Mouse (Mus musculus) urinary bladder, postnatal 4 days (tissue): Measurements from ENCODE around the gene Cpe.
"Not testable (repeated sequence)": the region's sequence is repeated elsewhere in the genome, so short reads cannot be mapped to it uniquely, and the experiment has no call there.

Experiments
- DNase-seq, 2 experiments: peaks; one replicate each; pipeline ENCODE4 v3.0.0; 2021 to 2022; ENCODE audit warnings: low spot score in 2 of 2

The Cpe gene

GRCm38 (mm10) chr8:64674951-64675585, 17.8 kb downstream of the Cpe start:
- DNase-seq = no peak

GRCm38 (mm10) chr8:64672920-64673319, 19.9 kb downstream of the Cpe start:
- DNase-seq = no peak

- DNase-seq = no peak
These were observed 20.9 kb downstream of the Cpe start for GRCm38 (mm10) chr8:64671937-64672336.

- DNase-seq = not testable (repeated sequence)
These were observed 26.5 kb downstream of the Cpe start for GRCm38 (mm10) chr8:64666305-64666704.

GRCm38 (mm10) chr8:64665563-64665962, 27.3 kb downstream of the Cpe start:
- DNase-seq = no peak

- DNase-seq = no peak
These were observed 28.0 kb downstream of the Cpe start for GRCm38 (mm10) chr8:64664811-64665210.

GRCm38 (mm10) chr8:64664350-64664749, 28.5 kb downstream of the Cpe start:
- DNase-seq = no peak

- no peak for DNase-seq
These were observed 33.8 kb downstream of the Cpe start for GRCm38 (mm10) chr8:64659097-64659496.

GRCm38 (mm10) chr8:64657980-64658401, 34.9 kb downstream of the Cpe start:
- no peak for DNase-seq

- DNase-seq = no peak
These were observed 35.3 kb downstream of the Cpe start for GRCm38 (mm10) chr8:64657517-64657916.

GRCm38 (mm10) chr8:64655887-64656286, 37.0 kb downstream of the Cpe start:
- DNase-seq = no peak

GRCm38 (mm10) chr8:64655087-64655486, 37.8 kb downstream of the Cpe start:
- no peak for DNase-seq

- DNase-seq = no peak
These were observed 40.6 kb downstream of the Cpe start for GRCm38 (mm10) chr8:64652285-64652684.

GRCm38 (mm10) chr8:64648063-64648462, 44.8 kb downstream of the Cpe start:
- no peak for DNase-seq

GRCm38 (mm10) chr8:64647148-64647547, 45.7 kb downstream of the Cpe start:
- no peak for DNase-seq

- DNase-seq = no peak
These were observed 46.4 kb downstream of the Cpe start for GRCm38 (mm10) chr8:64646421-64646820.

GRCm38 (mm10) chr8:64644108-64645005, 48.5 kb downstream of the Cpe start:
- no peak for DNase-seq

- no peak for DNase-seq
These were observed 49.5 kb downstream of the Cpe start for GRCm38 (mm10) chr8:64643382-64643781.

GRCm38 (mm10) chr8:64642799-64643198, 50.1 kb downstream of the Cpe start:
- no peak for DNase-seq

- DNase-seq = no peak
These were observed 52.3 kb downstream of the Cpe start for GRCm38 (mm10) chr8:64640599-64640998.

- no peak for DNase-seq
These were observed 53.2 kb downstream of the Cpe start for GRCm38 (mm10) chr8:64639676-64640075.

- no peak for DNase-seq
These were observed 58.0 kb downstream of the Cpe start for GRCm38 (mm10) chr8:64634901-64635300.
